ENCODE assay signal across 8 mouse cellular contexts in the genomic region with DNA sequence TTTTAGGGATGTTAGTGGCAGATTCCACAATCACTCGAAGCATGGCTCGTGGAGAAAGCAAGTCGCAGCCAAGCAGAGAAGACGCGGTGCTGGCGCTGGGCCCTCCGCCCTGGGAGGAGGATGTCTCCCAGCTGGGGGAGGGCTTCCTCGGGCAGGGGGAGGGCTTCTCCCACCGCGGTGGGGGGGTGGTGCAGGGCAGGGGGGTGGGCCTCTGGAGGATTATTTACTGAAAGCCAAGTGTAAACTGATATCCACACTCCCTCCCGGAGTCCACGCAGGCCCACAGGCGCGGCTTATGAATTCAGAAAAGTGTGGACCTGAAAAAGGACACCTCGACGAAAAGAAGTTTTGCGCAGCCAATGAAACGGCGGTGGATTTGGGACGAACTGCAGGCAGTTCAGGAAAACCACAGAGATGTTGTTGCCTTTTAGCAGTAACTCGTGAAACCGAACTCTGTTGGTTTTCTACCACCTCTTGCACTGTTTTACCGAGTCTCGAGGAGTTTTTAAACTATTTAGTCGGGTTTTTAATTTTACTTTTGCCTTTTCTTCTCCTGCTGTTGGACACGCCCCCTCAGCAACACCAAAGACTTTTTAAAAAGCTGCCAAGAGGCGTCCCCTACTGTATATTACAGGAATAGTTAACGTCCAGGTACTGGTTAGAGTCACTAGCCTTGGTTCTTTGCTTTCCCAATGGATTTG. TPM values are rescaled to one million over a fixed set of nuclear protein-coding genes. Genes with fewer than 3 reads are reported as not detected.
DNase-seq lines count a peak whose midpoint lies in the region; ATAC-seq and TF ChIP-seq lines count a peak whose summit lies in the region.

A gene (minus strand): TSS at position 297 of the 701 bp plus-strand sequence.

- H3K9me3 ChIP-seq in liver, embryonic 13.5 days (replicated peaks) = no peaks in the 10 kb centered on the region

- peaks cover 33% of the 10 kb centered on the region for H3K79me2 ChIP-seq in myocyte (ENCODE audit: control insufficient read depth, insufficient read depth)

- H3K9ac ChIP-seq in liver, embryonic 13.5 days = no peak within 1 kb of the TSS; the same call in 1 of the 2 replicates

- H3K4me3 ChIP-seq in liver, embryonic 13.5 days (replicated peaks) = peak within 1 kb of the TSS; percentile 41
- H3K4me3 ChIP-seq in myocyte = peak within 1 kb of the TSS; percentile 48

- H3K27ac ChIP-seq in liver, embryonic 13.5 days = no peak within 1 kb of the TSS

- TF ChIP-seq POLR2A in myocyte (IDR thresholded peaks at IDR 0.05; ENCODE audit: insufficient read length, low read depth) = peak; percentile 60

- under 1% methylated on average over 28 of the region's 28 CpGs for WGBS in liver, embryonic 13.5 days (ENCODE audit: insufficient replicate concordance)

- H3K4me1 ChIP-seq in liver, embryonic 13.5 days (replicated peaks) = no peaks in the 10 kb centered on the region

- H3ac ChIP-seq in myocyte (ENCODE audit: control insufficient read depth, insufficient read length) = peak within 1 kb of the TSS; percentile 9

- peaks cover 43% of the 10 kb centered on the region for H3K27me3 ChIP-seq in liver, embryonic 13.5 days
- no peaks in the 10 kb centered on the region for H3K27me3 ChIP-seq in myocyte (ENCODE audit: control insufficient read depth, insufficient read depth, insufficient read length)

- no peak for DNase-seq in frontal cortex, postnatal 36 days (ENCODE audit: low spot score in 2 of 2)
- peak; percentile 32 for DNase-seq in brain, adult 2 months (ENCODE audit: low read depth, low spot score)
- peak; percentile 66 for DNase-seq in gastrocnemius, postnatal 25 days
- DNase-seq in hindlimb bud, embryonic 11.5 days (ENCODE audit: extremely low spot score, low read depth, low spot score) = peak; percentile 26
- no peak for DNase-seq in liver, embryonic 13.5 days
- DNase-seq in urinary bladder, postnatal 25 days (ENCODE audit: low spot score) = peak; percentile 64

- peak; percentile 52; the same call in 1 of the 2 replicates for ATAC-seq in frontal cortex, adult (ENCODE audit: low TSS enrichment)
- no peak for ATAC-seq in liver, embryonic 13.5 days (ENCODE audit: low read depth)

- peak within 1 kb of the TSS; percentile 58 for H3K4me2 ChIP-seq in liver, embryonic 13.5 days
- H3K4me2 ChIP-seq in myocyte (ENCODE audit: low read depth) = peak within 1 kb of the TSS; percentile 69

- no peaks in the 10 kb centered on the region for H3K36me3 ChIP-seq in liver, embryonic 13.5 days
- no peaks in the 10 kb centered on the region for H3K36me3 ChIP-seq in myocyte (ENCODE audit: control insufficient read depth, insufficient read depth)

TF ChIP-seq in myocyte, 11 proteins besides CTCF, POLR2A, EP300 and RAD21:
- TF ChIP-seq REST (IDR thresholded peaks at IDR 0.05; ENCODE audit: insufficient read depth, insufficient read length) = no peak
- no peak for TF ChIP-seq MAX (IDR thresholded peaks at IDR 0.05; ENCODE audit: low read depth)
- TF ChIP-seq POLR2AphosphoS2 (IDR thresholded peaks at IDR 0.05; ENCODE audit: insufficient read length, low read depth) = peak; percentile 24
- no peak for TF ChIP-seq SRF (IDR thresholded peaks at IDR 0.05; ENCODE audit: control insufficient read depth, insufficient read length, low read depth)

RNA-seq across cellular contexts. Expression of the gene that starts here (rescaled TPM):
- total RNA-seq in gastrocnemius, postnatal 25 days (2021) = 1 to 10 TPM; 5.3 to 8.8 TPM
- polyA plus RNA-seq in liver, embryonic 13.5 days (2015; fragmentation: Nextera tagmentation; extraction: Ambion mirVana) = 1.0 and 1.2 TPM in 2 replicates
- 76.9 TPM for polyA plus RNA-seq in myocyte (2012; fragmentation: generic; extraction: Trizol)

Comparison
In these comparisons a context has a peak if more than half of its experiments do, and no peak if none do; other contexts are left out.
1. RNA of the gene that starts here (polyA plus RNA-seq): 76.9 TPM in myocyte (single experiment); 1.0 to 1.2 TPM in liver, embryonic 13.5 days; every median in the first group is over 10 times any median in the second.
2. DNase-seq: peak in brain, adult 2 months (single experiment), gastrocnemius, postnatal 25 days (single experiment), hindlimb bud, embryonic 11.5 days (single experiment) and urinary bladder, postnatal 25 days (single experiment); none in frontal cortex, postnatal 36 days (0 of 2) and liver, embryonic 13.5 days (single experiment).